Mouse (Mus musculus) G1E (cell line): ENCODE data around the gene 4930505A04Rik. TPM values are rescaled to one million over a fixed set of nuclear protein-coding genes. Genes with fewer than 3 reads are reported as not detected.

ENCODE experiments used
- ATAC-seq: 2 replicates; pipeline ENCODE4 v1.8.0; 2016; ENCODE audit warnings: mild to moderate bottlenecking; ENCODE audit not compliant: insufficient number of reproducible peaks, poor library complexity, low FRiP score, severe bottlenecking; ENCODE audit errors: extremely low read depth
- DNase-seq: peaks from one replicate; pipeline ENCODE4 v3.0.0; 2012; ENCODE audit warnings: low spot score
- H3K27me3 ChIP-seq: 2 replicates; pipeline ENCODE4 v1.6.1; 2012; ENCODE audit warnings: mild to moderate bottlenecking, low read length, inconsistent platforms; ENCODE audit not compliant: insufficient read depth
- H3K36me3 ChIP-seq: replicated peaks from 2 replicates; pipeline ENCODE3; 2012; ENCODE audit warnings: mild to moderate bottlenecking, inconsistent platforms
- H3K4me1 ChIP-seq: 2 replicates; pipeline ENCODE4 v1.6.1; 2012; ENCODE audit warnings: low read depth, low read length, inconsistent platforms, mixed read lengths; ENCODE audit not compliant: insufficient read depth
- H3K4me3 ChIP-seq: 2 replicates; pipeline ENCODE4 v1.5.1; 2012; ENCODE audit warnings: low read depth, mild to moderate bottlenecking, inconsistent platforms, low read length, moderate library complexity, mixed read lengths
- H3K9me3 ChIP-seq: replicated peaks from 2 replicates; pipeline ENCODE4 v1.6.1; 2012; ENCODE audit warnings: inconsistent platforms
- CTCF ChIP-seq: IDR thresholded peaks from 2 replicates; pipeline ENCODE4 v1.5.1; 2012; ENCODE audit warnings: low read depth, low read length, inconsistent platforms, mixed read lengths
- GATA1 ChIP-seq: IDR thresholded peaks from 2 replicates; pipeline ENCODE4 v1.6.1; 2012; ENCODE audit warnings: borderline replicate concordance, low read length, inconsistent platforms, mixed read lengths
- GATA2 ChIP-seq: IDR thresholded peaks from 2 replicates; pipeline ENCODE4 v1.6.1; 2012; ENCODE audit warnings: low read depth, low read length, inconsistent platforms, borderline replicate concordance
- POLR2AphosphoS5 ChIP-seq: IDR thresholded peaks from 2 replicates; pipeline ENCODE4 v1.6.1; 2012; ENCODE audit warnings: low read depth, low read length, inconsistent platforms; ENCODE audit not compliant: insufficient replicate concordance
- TAL1 ChIP-seq: conservative IDR thresholded peaks from 2 replicates; pipeline ENCODE4 v1.6.1; 2012; ENCODE audit warnings: low read depth, low read length, inconsistent platforms, mixed read lengths
- polyA plus RNA-seq: library from polyadenylated mRNA; stranded (reverse); fragments of >175 nt; gene quantifications from 2 replicates; pipeline ENCODE4 v1.2.3, GENCODE M21; 2012
- total RNA-seq, 2 experiments: library from RNA; stranded (forward) in 1 of 2; stranded (reverse) in 1 of 2; fragments of 200-1000 nt in 1 of 2; fragments of >200 nt in 1 of 2; fragmentation: Nextera tagmentation in 1 of 2; gene quantifications; 2 replicates each; pipeline ENCODE4 v1.2.3; 2014 to 2017

Gene 4930505A04Rik
- total and polyA plus RNA-seq, 3 experiments = not detected

GRCm38 (mm10) chr11:30443746-30444145, 27.9 kb downstream of the 4930505A04Rik start:
- Histone ChIP-seq H3K9me3 (no peaks in the 10 kb centered on the region), H3K36me3 (no peaks in the 10 kb centered on the region), H3K4me1 (no peaks in the 10 kb centered on the region), H3K4me3 (no peak overlapping the region), H3K27me3 (no peaks in the 10 kb centered on the region)
- DNase-seq = no peak
- no peak for ATAC-seq
- TF ChIP-seq TAL1 (no peak), POLR2AphosphoS5 (no peak), CTCF (no peak), GATA1 (no peak), GATA2 (no peak)

GRCm38 (mm10) chr11:30433256-30433950, 38.2 kb downstream of the 4930505A04Rik start:
- Histone ChIP-seq H3K9me3 (no peaks in the 10 kb centered on the region), H3K4me1 (no peaks in the 10 kb centered on the region), H3K27me3 (0 out of 2 replicates have a peak, but pooled peaks cover 3% of the 10 kb centered on the region), H3K36me3 (no peaks in the 10 kb centered on the region), H3K4me3 (no peak overlapping the region)
- ATAC-seq (no peak), DNase-seq (no peak)
- TF ChIP-seq TAL1 (no peak), CTCF (no peak), GATA2 (no peak), POLR2AphosphoS5 (no peak), GATA1 (no peak)

GRCm38 (mm10) chr11:30405581-30405980, 66.0 kb downstream of the 4930505A04Rik start:
- ATAC-seq = no peak
- Histone ChIP-seq H3K4me3 (no peak overlapping the region), H3K27me3 (no peaks in the 10 kb centered on the region), H3K36me3 (no peaks in the 10 kb centered on the region), H3K9me3 (no peaks in the 10 kb centered on the region), H3K4me1 (no peaks in the 10 kb centered on the region)
- no peak for TF ChIP-seq GATA1
- TF ChIP-seq CTCF = no peak
- no peak for TF ChIP-seq TAL1
- no peak for TF ChIP-seq POLR2AphosphoS5
- TF ChIP-seq GATA2 = no peak
- no peak for DNase-seq

DNA sequence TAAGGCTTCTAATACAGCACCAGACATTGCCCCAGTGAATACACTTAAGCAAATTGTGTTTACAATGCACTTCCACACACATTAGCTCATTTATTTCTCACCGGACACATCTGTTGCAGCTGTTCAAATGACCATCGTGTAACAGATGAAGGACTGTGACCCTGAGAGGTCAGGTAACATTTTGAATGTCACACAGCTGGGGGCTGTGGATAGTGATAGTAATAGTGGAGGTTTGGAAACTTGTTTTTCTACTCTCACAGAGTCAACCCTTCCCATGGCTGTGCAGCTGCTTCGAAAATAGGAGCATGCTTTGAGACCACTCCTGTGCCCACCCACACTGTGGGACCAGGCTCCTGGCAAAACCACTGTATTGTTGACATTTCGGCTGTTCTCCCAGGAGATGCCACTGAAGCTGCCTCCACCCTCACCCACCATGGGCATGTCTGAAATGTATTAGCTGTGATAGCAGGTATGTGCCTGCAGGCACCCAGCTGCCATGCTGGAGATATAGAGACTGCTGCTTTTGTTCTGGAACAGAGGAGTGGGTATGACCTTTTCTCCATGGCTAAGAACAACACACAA, 66.9 kb downstream of the 4930505A04Rik start:
- H3K4me3 ChIP-seq = no peak overlapping the region
- ATAC-seq (no peak), DNase-seq (no peak)
- TF ChIP-seq TAL1 (no peak), POLR2AphosphoS5 (no peak), CTCF (no peak), GATA1 (no peak), GATA2 (no peak)
- no peaks in the 10 kb centered on the region for H3K9me3 ChIP-seq
- H3K36me3 ChIP-seq = no peaks in the 10 kb centered on the region
- H3K27me3 ChIP-seq = no peaks in the 10 kb centered on the region
- no peaks in the 10 kb centered on the region for H3K4me1 ChIP-seq

DNA sequence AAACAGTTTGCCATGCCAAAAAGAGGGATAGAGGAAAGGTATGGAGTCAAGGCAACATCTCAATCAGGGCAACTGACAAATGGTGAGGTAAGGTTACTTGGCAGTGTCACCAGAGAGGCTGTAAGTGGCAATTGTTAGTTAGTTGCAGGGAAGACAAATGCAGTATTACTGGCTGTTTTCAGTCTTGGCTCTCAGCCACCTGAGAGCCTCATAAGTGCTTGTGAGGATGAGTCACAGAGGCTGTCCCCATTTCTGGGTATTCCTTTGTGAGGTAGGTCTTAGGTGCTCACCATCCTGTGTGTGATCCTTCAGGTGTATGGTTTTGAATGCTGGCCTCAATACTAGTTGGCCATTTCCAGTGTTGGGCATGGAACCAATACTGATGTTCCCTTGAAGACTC, 77.3 kb downstream of the 4930505A04Rik start:
- ATAC-seq (no peak), DNase-seq (no peak)
- 0 out of 2 replicates have a peak, but pooled peaks cover 2% of the 10 kb centered on the region for H3K27me3 ChIP-seq
- H3K36me3 ChIP-seq = no peaks in the 10 kb centered on the region
- H3K4me3 ChIP-seq = no peak overlapping the region
- no peaks in the 10 kb centered on the region for H3K9me3 ChIP-seq
- no peaks in the 10 kb centered on the region for H3K4me1 ChIP-seq
- TF ChIP-seq POLR2AphosphoS5 (no peak), GATA1 (no peak), CTCF (no peak), TAL1 (no peak), GATA2 (no peak)

DNA sequence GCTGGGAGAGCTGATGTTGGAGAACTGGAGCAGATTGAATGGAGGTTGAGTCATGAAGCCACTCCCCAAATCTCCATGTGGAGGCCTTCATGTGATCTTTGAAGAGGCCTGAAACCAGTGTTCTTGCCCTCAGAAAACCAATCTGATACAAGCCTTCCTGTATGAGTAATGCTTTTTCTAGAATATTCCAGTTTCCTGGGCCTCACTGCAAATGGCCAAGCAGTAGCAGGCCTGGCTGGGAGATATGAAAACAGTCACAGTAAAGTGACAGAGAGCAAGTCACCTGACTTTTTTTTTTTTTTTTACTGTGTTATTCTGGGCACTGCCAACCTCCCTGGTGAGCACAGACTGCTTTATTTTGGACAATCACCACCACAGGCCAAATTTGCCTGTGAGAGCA, 88.6 kb downstream of the 4930505A04Rik start:
- TF ChIP-seq GATA2 = no peak
- TF ChIP-seq POLR2AphosphoS5 = no peak
- no peak for TF ChIP-seq TAL1
- no peak for TF ChIP-seq CTCF
- no peak for TF ChIP-seq GATA1
- Histone ChIP-seq H3K9me3 (no peaks in the 10 kb centered on the region), H3K36me3 (no peaks in the 10 kb centered on the region), H3K4me1 (no peaks in the 10 kb centered on the region), H3K4me3 (no peak overlapping the region), H3K27me3 (no peaks in the 10 kb centered on the region)
- DNase-seq (no peak), ATAC-seq (no peak)

Other genes with a start within 250 kb of the 4930505A04Rik start
- 90.2 and 95.8 TPM in 2 replicates for gene Sptbn1, start 203.7 kb downstream of the 4930505A04Rik start, total RNA-seq (2014; fragmentation: Nextera tagmentation)
- gene Sptbn1, start 203.7 kb downstream of the 4930505A04Rik start, total RNA-seq (2017) = 68.9 and 84.1 TPM in 2 replicates
- gene Sptbn1, start 203.7 kb downstream of the 4930505A04Rik start, polyA plus RNA-seq = 5.1 and 7.7 TPM in 2 replicates
- gene Acyp2, start 177.8 kb upstream of the 4930505A04Rik start, total RNA-seq (2014; fragmentation: Nextera tagmentation) = 1.8 TPM in 1 of 2 replicates, not detected in the other
- 5.8 and 6.0 TPM in 2 replicates for gene Acyp2, start 177.8 kb upstream of the 4930505A04Rik start, total RNA-seq (2017)
- 0.10 and 0.76 TPM in 2 replicates for gene Acyp2, start 177.8 kb upstream of the 4930505A04Rik start, polyA plus RNA-seq